Mouse (Mus musculus) forebrain, embryonic 10.5 days (tissue): ENCODE data around the gene Frrs1. TPM values are rescaled to one million over a fixed set of nuclear protein-coding genes. Genes with fewer than 3 reads are reported as not detected.
"Not testable (repeated sequence)": the region's sequence is repeated elsewhere in the genome, so short reads cannot be mapped to it uniquely, and the experiment has no call there.

Experiments used
- DNase-seq: peaks from one replicate; pipeline ENCODE4 v3.0.0-alpha.2; 2017; ENCODE audit warnings: low spot score; ENCODE audit errors: extremely low spot score
- H3K27ac ChIP-seq: fragments of 300-500 bp; sonication (generic); 2 replicates; pipeline ENCODE4 v1.5.1; 2016; ENCODE audit warnings: mild to moderate bottlenecking
- H3K27me3 ChIP-seq: fragments of 300-500 bp; sonication (generic); 2 replicates; pipeline ENCODE4 v1.6.1; 2016; ENCODE audit warnings: mild to moderate bottlenecking; ENCODE audit not compliant: poor library complexity, severe bottlenecking
- H3K36me3 ChIP-seq: fragments of 300-500 bp; sonication (generic); replicated peaks from 2 replicates; pipeline ENCODE4 v1.6.1; 2016; ENCODE audit warnings: mild to moderate bottlenecking, moderate library complexity
- H3K4me1 ChIP-seq: fragments of 300-500 bp; sonication (generic); 2 replicates; pipeline ENCODE4 v1.6.1; 2016
- H3K4me3 ChIP-seq: fragments of 300-500 bp; sonication (generic); 2 replicates; pipeline ENCODE4 v1.5.1; 2016; ENCODE audit warnings: mild to moderate bottlenecking, moderate library complexity
- H3K9me3 ChIP-seq: fragments of 300-500 bp; sonication (generic); 2 replicates; pipeline ENCODE4 v1.6.1; 2016; ENCODE audit warnings: mild to moderate bottlenecking, moderate library complexity
- WGBS: fragments of 180-500 bp; shearing (Covaris S2); methylation state at CpG from one replicate; pipeline ENCODE4 v1.1.7; 2016; 5-methylcytosine and 5-hydroxymethylcytosine counted together
- polyA plus RNA-seq: library from polyadenylated mRNA; unstranded; fragments of >200 nt; fragmentation: Nextera tagmentation; extraction: Ambion mirVana; gene quantifications from 2 replicates; pipeline ENCODE4 v1.2.1, GENCODE M21; 2016

Frrs1 gene
- 14.7 and 16.3 TPM in 2 replicates for polyA plus RNA-seq

GRCm38 (mm10) chr3:116858941-116859685 is at the start of gene Frrs1:
TSS of gene Frrs1 (plus strand) at chr3:116859464.
- 86% methylated on average over 9 of the region's 9 CpGs for WGBS
- Histone ChIP-seq H3K4me1 (peaks cover 7% of the 10 kb centered on the region), H3K9me3 (no peaks in the 10 kb centered on the region)

GRCm38 (mm10) chr3:116810351-116810750 is 48.9 kb upstream of the Frrs1 start:
- not testable (repeated sequence) for DNase-seq, H3K4me3 ChIP-seq, H3K27me3 ChIP-seq, H3K36me3 ChIP-seq, H3K9me3 ChIP-seq, H3K27ac ChIP-seq
- H3K4me1 ChIP-seq, result peaks cover 35% of the 10 kb centered on the region
- WGBS, result 86% methylated on average over 6 of the region's 6 CpGs

More at GRCm38 (mm10) chr3:116858941-116859685, at the start of gene Frrs1:
- H3K27me3 ChIP-seq, result no peaks in the 10 kb centered on the region
- no peak within 1 kb of the TSS for H3K27ac ChIP-seq
- no peak for DNase-seq
- no peak within 1 kb of the TSS for H3K4me3 ChIP-seq
- H3K36me3 ChIP-seq, result no peaks in the 10 kb centered on the region

GRCm38 (mm10) chr3:116812946-116813345 is 46.3 kb upstream of the Frrs1 start:
- Histone ChIP-seq H3K27me3 (no peaks in the 10 kb centered on the region), H3K27ac (no peak overlapping the region), H3K36me3 (no peaks in the 10 kb centered on the region), H3K9me3 (no peaks in the 10 kb centered on the region), H3K4me1 (peaks cover 15% of the 10 kb centered on the region), H3K4me3 (no peak overlapping the region)
- 92% methylated on average over 2 of the region's 2 CpGs for WGBS
- no peak for DNase-seq

DNA sequence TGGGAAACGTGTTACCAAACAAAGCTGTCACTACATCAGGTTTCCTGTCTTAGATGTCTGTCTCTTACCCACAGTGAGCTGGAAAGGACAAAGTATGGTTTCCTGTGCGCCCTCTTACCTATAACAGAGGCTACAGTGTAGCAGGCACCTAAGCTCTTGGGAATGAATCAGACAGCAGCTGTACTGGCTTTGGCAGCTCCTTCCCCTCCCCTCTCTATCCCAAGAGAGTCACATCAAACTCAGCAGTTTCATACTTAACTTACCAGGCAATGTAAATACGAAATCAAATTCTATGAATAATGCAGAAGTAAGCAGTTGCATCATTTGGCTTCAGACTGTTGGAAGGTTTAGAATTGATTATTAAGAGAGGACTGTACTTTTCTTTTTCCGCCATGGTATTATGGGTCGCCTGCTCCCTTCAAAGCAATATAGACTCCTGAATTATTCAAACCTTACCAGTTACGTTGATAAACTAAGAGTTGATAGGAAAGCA is 43.9 kb upstream of the Frrs1 start:
- no peak overlapping the region for H3K4me3 ChIP-seq
- peaks cover 11% of the 10 kb centered on the region for H3K4me1 ChIP-seq
- WGBS, result 89% methylated on average over 6 of the region's 6 CpGs
- H3K27me3 ChIP-seq, result no peaks in the 10 kb centered on the region
- no peaks in the 10 kb centered on the region for H3K9me3 ChIP-seq
- DNase-seq, result no peak
- no peak overlapping the region for H3K27ac ChIP-seq
- no peaks in the 10 kb centered on the region for H3K36me3 ChIP-seq

GRCm38 (mm10) chr3:116815916-116816315 is 43.3 kb upstream of the Frrs1 start:
- Histone ChIP-seq H3K9me3 (no peaks in the 10 kb centered on the region), H3K4me3 (no peak overlapping the region), H3K4me1 (peaks cover 11% of the 10 kb centered on the region), H3K36me3 (no peaks in the 10 kb centered on the region), H3K27ac (no peak overlapping the region), H3K27me3 (no peaks in the 10 kb centered on the region)
- DNase-seq, result no peak
- 75% methylated on average over 4 of the region's 4 CpGs for WGBS

DNA sequence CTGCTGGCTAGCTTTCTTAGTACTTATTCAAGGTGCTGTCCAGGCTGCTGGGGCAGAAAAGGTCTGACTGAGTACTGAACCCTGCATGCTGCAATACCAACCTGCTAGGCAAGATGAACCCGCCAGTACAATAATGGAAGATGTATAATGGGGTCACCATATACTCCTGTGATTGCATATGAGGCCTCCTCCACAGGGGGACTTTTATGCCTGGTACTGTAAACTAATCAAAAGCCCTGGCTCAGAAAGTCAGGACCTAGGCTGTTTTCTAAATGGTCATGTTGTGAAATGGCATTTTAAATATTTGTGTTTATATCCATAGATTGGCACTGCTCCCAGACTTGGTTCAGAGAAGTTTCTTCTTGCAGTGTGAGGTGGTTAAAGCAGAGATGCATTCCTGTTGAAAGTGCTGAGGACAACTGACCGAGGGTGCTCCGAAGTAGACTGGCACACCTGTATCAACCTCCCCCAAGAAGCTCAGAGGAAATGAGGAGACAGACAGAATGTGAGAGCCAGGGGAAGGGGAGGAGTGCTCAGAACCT is 42.5 kb upstream of the Frrs1 start:
- H3K4me1 ChIP-seq, result peaks cover 11% of the 10 kb centered on the region
- 94% methylated on average over 3 of the region's 3 CpGs for WGBS
- H3K27me3 ChIP-seq, result no peaks in the 10 kb centered on the region
- DNase-seq, result no peak
- no peaks in the 10 kb centered on the region for H3K36me3 ChIP-seq
- H3K4me3 ChIP-seq, result no peak overlapping the region
- H3K27ac ChIP-seq, result no peak overlapping the region
- no peaks in the 10 kb centered on the region for H3K9me3 ChIP-seq

DNA sequence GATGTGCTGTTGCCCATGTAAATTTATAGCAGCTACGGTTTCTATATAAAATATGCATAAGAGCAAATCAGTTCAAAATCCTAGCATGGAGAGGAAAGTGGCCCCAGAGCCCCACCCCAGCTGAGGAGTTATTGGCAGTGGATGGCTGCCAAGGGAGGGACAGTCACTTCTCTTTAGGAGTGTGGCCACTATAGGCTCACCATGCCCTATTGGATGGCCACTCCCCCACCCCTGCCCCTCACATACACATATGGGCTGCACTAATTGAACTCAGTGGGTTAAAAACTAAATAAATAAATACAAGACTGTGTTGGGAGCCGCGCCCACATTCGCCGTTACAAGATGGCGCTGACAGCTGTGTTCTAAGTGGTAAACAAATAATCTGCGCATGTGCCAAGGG is 42.0 kb upstream of the Frrs1 start:
- WGBS, result 98% methylated on average over 7 of the region's 7 CpGs
- Histone ChIP-seq H3K9me3 (no peaks in the 10 kb centered on the region), H3K27ac (no peak overlapping the region), H3K4me1 (peaks cover 11% of the 10 kb centered on the region), H3K27me3 (no peaks in the 10 kb centered on the region), H3K4me3 (no peak overlapping the region), H3K36me3 (no peaks in the 10 kb centered on the region)
- no peak for DNase-seq

DNA sequence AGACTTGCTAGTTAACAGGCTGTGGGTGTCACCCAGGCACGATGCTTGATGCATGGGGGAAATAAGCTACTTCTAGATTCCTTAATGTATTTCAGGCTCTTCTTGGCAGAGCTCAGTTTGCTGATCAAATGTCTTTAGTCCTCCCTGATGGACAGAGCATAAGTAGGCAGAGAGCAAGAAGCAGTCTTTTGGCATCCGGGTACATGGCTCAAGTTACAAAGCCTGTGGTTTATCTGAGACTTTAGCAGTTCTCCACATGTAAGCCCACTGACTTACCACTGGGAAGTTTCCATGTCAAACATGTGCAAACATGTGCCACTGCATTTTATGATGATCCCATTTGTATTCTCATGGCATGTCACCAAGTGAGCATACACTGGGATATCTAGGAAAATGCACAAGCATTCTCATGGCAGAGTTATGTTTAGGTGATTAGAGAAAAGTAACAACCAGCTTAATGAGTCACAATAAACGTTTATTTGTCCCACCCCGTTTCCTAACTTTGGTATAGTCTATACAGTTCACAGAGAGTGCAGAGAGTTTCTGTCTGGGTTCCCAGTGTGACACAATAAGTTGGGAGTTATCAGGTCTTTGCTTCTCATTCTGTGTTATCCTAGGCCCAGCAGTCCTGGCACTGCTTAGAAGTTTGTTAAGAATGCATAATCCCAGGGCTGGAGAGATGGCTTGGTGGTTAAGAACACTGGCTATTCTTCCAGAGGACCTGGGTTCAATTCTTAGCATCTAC is 32.6 kb upstream of the Frrs1 start:
- Histone ChIP-seq H3K4me3 (no peak overlapping the region), H3K27ac (no peak overlapping the region), H3K36me3 (no peaks in the 10 kb centered on the region), H3K9me3 (no peaks in the 10 kb centered on the region), H3K4me1 (no peaks in the 10 kb centered on the region), H3K27me3 (no peaks in the 10 kb centered on the region)
- 82% methylated on average over 4 of the region's 4 CpGs for whole genome bisulfite sequencing
- no peak for DNase-seq

DNA sequence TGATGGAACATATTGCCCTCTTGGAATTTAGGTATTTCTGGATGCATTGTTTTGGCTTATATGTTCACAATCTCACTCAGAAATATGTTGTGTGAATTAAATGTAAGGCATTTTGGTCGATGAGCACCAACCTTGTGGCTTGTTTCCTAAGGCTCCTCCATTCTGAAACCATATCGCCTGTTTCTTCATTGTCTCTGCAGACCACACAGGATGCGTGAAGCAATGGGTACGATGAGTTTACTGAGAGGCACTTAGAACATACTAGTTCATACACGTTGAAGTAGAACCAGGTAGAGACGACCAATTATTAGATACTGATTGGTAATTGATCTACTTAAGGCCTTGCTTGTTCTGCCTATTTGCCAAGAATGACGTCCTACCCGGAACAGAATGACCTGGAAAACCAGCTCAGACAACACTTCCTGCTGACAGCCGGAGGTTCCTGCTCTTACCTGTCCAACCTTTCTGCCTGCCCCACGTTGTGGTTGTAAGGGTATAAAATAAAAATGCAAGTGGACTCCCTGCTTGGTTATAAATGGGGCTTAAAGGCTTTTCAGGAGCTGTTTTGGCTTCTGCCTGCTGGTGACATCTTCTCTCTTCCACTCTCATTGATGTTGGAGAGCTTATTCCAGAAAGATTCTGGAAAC is 29.9 kb upstream of the Frrs1 start:
- no peak overlapping the region for H3K27ac ChIP-seq
- H3K4me3 ChIP-seq, result no peak overlapping the region
- no peaks in the 10 kb centered on the region for H3K36me3 ChIP-seq
- H3K27me3 ChIP-seq, result no peaks in the 10 kb centered on the region
- no peaks in the 10 kb centered on the region for H3K9me3 ChIP-seq
- no peaks in the 10 kb centered on the region for H3K4me1 ChIP-seq
- WGBS, result 89% methylated on average over 10 of the region's 10 CpGs
- no peak for DNase-seq

GRCm38 (mm10) chr3:116831324-116831723 is 27.9 kb upstream of the Frrs1 start:
- no peaks in the 10 kb centered on the region for H3K36me3 ChIP-seq
- no peak overlapping the region for H3K4me3 ChIP-seq
- WGBS, result 83% methylated on average over 5 of the region's 5 CpGs
- peaks cover 4% of the 10 kb centered on the region for H3K4me1 ChIP-seq
- no peaks in the 10 kb centered on the region for H3K27me3 ChIP-seq
- no peak for DNase-seq
- H3K27ac ChIP-seq, result no peak overlapping the region
- no peaks in the 10 kb centered on the region for H3K9me3 ChIP-seq

DNA sequence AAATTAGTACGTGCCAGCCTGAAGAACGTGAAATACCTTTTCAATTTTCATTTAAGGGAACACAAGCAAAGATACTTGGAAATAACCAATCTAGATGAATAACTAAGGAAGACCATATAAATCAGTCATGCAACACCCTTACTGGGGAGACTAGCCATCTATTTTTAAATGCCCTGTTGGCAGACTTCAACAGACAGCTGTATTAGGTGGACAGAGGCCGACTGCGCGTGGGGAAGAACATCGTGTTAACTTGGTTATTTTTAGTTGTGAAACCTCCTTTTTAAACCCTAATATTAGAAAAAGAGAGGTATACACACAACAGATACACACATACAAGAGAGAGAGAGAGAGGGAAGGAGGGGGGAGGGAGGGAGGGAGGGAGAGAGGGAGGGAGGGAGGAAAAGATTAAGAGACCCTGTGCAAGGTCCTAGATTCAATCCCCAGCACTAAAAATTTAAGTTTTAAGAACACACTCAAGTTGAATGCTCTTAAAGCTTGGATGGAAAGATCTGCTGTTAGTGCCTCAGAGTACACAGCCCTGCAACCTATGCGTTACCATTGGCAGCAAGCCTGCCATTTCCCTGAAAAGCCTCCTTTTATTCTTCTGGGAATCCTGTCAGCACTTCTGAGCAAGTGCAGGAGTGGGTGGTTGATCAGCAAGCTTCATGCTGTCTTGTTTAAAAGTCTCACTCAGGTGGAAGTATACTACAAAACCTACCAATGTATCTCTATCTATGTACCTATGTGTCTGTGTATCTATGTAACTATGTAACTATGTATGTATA is 26.5 kb upstream of the Frrs1 start:
- no peak overlapping the region for H3K27ac ChIP-seq
- WGBS, result 89% methylated on average over 7 of the region's 7 CpGs
- H3K4me3 ChIP-seq, result no peak overlapping the region
- no peak for DNase-seq
- H3K36me3 ChIP-seq, result no peaks in the 10 kb centered on the region
- no peaks in the 10 kb centered on the region; the same call in 1 of the 2 replicates for H3K27me3 ChIP-seq
- peaks cover 4% of the 10 kb centered on the region for H3K4me1 ChIP-seq
- H3K9me3 ChIP-seq, result no peaks in the 10 kb centered on the region

DNA sequence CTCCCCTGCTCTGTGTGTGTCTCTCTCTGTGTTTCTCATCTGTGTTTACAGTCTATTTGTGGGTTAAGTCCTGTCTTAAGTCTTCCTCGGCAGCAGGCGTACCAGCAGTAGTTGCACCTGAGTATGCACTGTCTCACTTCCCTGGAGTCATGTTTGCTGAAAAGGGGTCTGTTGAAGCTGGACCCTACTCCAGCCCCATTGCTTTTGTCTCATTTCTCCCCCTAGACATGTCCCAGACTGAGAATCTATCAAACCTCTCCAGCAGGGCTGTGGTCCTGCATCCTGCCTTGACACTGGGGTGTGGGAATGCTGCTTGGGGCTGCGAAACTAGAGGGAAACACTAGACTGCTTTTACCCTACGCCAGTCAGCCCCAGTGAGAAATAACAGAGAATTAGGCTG is 25.8 kb upstream of the Frrs1 start:
- H3K27ac ChIP-seq, result no peak overlapping the region
- 87% methylated on average over 4 of the region's 4 CpGs for WGBS
- no peak overlapping the region for H3K4me3 ChIP-seq
- DNase-seq, result no peak
- H3K4me1 ChIP-seq, result peaks cover 4% of the 10 kb centered on the region
- H3K27me3 ChIP-seq, result no peaks in the 10 kb centered on the region; the same call in 1 of the 2 replicates
- H3K9me3 ChIP-seq, result no peaks in the 10 kb centered on the region
- no peaks in the 10 kb centered on the region for H3K36me3 ChIP-seq
